Mouse (Mus musculus) C2C12 (cell line): ENCODE measurements around the gene Taf1b. TPM values are rescaled to one million over a fixed set of nuclear protein-coding genes. Genes with fewer than 3 reads are reported as not detected.

Experiments
- H3K27me3 ChIP-seq: one replicate; pipeline ENCODE4 v1.6.1; 2011; ENCODE audit not compliant: control insufficient read depth, insufficient read depth, insufficient read length
- H3K36me3 ChIP-seq: one replicate; pipeline ENCODE4 v1.6.1; 2011; ENCODE audit not compliant: control insufficient read depth, insufficient read depth
- H3K4me3 ChIP-seq: one replicate; pipeline ENCODE4 v1.5.1; 2011; ENCODE audit warnings: mild to moderate bottlenecking, control low read depth; ENCODE audit not compliant: poor library complexity, insufficient read depth, severe bottlenecking
- H3K79me2 ChIP-seq: one replicate; pipeline ENCODE4 v1.6.1; 2011; ENCODE audit not compliant: control insufficient read depth, insufficient read depth
- H3K79me3 ChIP-seq: one replicate; pipeline ENCODE4 v1.6.1; 2011; ENCODE audit warnings: low read depth, control low read depth
- H3ac ChIP-seq: one replicate; pipeline ENCODE3; 2011; ENCODE audit warnings: low read depth; ENCODE audit not compliant: control insufficient read depth, insufficient read length
- CEBPB ChIP-seq: IDR thresholded peaks from one replicate; pipeline ENCODE4 v1.6.1; 2011; ENCODE audit warnings: low read depth, mild to moderate bottlenecking, control low read depth, moderate library complexity
- CTCF ChIP-seq: IDR thresholded peaks from one replicate; pipeline ENCODE4 v1.5.1; 2011; ENCODE audit not compliant: control insufficient read depth, insufficient read depth, insufficient read length
- FOSL1 ChIP-seq: IDR thresholded peaks from one replicate; pipeline ENCODE4 v1.8.0; 2011; ENCODE audit warnings: mild to moderate bottlenecking, low read length; ENCODE audit not compliant: poor library complexity, insufficient read depth, severe bottlenecking
- MAX ChIP-seq: IDR thresholded peaks from one replicate; pipeline ENCODE4 v1.6.1; 2011; ENCODE audit warnings: mild to moderate bottlenecking, control low read depth
- MYOD1 ChIP-seq: IDR thresholded peaks from one replicate; pipeline ENCODE4 v1.6.1; 2011; ENCODE audit warnings: low read depth; ENCODE audit not compliant: control insufficient read depth, insufficient read length
- MYOG ChIP-seq: IDR thresholded peaks from one replicate; pipeline ENCODE4 v1.6.1; 2011; ENCODE audit not compliant: control insufficient read depth, insufficient read length; ENCODE audit errors: extremely low read depth
- USF1 ChIP-seq: IDR thresholded peaks from one replicate; pipeline ENCODE4 v1.6.1; 2011; ENCODE audit warnings: low read depth, mild to moderate bottlenecking, control low read depth, moderate library complexity
- polyA plus RNA-seq: library from polyadenylated mRNA; unstranded; fragments of >200 nt; fragmentation: generic; extraction: Trizol; gene quantifications from one replicate; pipeline ENCODE4 v1.2.1, GENCODE M21; 2012; ENCODE audit warnings: missing spikeins

The Taf1b gene
- polyA plus RNA-seq, 1 experiment = 8.6 TPM

GRCm38 (mm10) chr12:24565311-24565710 is 67.2 kb downstream of the Taf1b start:
- H3K4me3 ChIP-seq = no peak overlapping the region
- H3ac ChIP-seq = no peak overlapping the region
- no peaks in the 10 kb centered on the region for H3K27me3 ChIP-seq
- TF ChIP-seq MYOG (no peak), CEBPB (peak; percentile 31)
- H3K36me3 ChIP-seq = no peaks in the 10 kb centered on the region
- H3K79me2 ChIP-seq = no peaks in the 10 kb centered on the region
- H3K79me3 ChIP-seq = no peaks in the 10 kb centered on the region

GRCm38 (mm10) chr12:24567606-24568005 is 69.4 kb downstream of the Taf1b start:
- TF ChIP-seq MYOD1 (no peak), MYOG (no peak), FOSL1 (no peak), USF1 (no peak), CTCF (no peak), CEBPB (no peak), MAX (no peak)
- Histone ChIP-seq H3K79me3 (no peaks in the 10 kb centered on the region), H3K27me3 (no peaks in the 10 kb centered on the region), H3K79me2 (no peaks in the 10 kb centered on the region), H3K36me3 (no peaks in the 10 kb centered on the region), H3K4me3 (no peak overlapping the region), H3ac (no peak overlapping the region)

- no peaks in the 10 kb centered on the region for H3K27me3 ChIP-seq
- no peaks in the 10 kb centered on the region for H3K79me3 ChIP-seq
- TF ChIP-seq MAX = peak; percentile 56
- no peak for TF ChIP-seq MYOD1
- peak within 1 kb of the TSS; percentile 14 for H3K4me3 ChIP-seq
- H3ac ChIP-seq = peak within 1 kb of the TSS; percentile 36
- H3K79me2 ChIP-seq = no peaks in the 10 kb centered on the region
- H3K36me3 ChIP-seq = no peaks in the 10 kb centered on the region
Measured at GRCm38 (mm10) chr12:24571523-24572392, 73.6 kb downstream of the Taf1b start, which contains the start of gene Grhl1. TSS of gene Grhl1 (plus strand) at chr12:24572283.

- H3K27me3 ChIP-seq = no peaks in the 10 kb centered on the region
- H3K79me3 ChIP-seq = no peaks in the 10 kb centered on the region
- H3ac ChIP-seq = peak overlapping the region; percentile 36
- TF ChIP-seq MYOG (no peak), MAX (no peak), FOSL1 (no peak), CTCF (no peak), CEBPB (no peak)
- no peaks in the 10 kb centered on the region for H3K36me3 ChIP-seq
- no peaks in the 10 kb centered on the region for H3K79me2 ChIP-seq
- peak overlapping the region; percentile 14 for H3K4me3 ChIP-seq
Measured at GRCm38 (mm10) chr12:24572421-24573274, 74.5 kb downstream of the Taf1b start.

GRCm38 (mm10) chr12:24573275-24573580 is 75.1 kb downstream of the Taf1b start:
- Histone ChIP-seq H3K79me2 (no peaks in the 10 kb centered on the region), H3K79me3 (no peaks in the 10 kb centered on the region), H3K36me3 (no peaks in the 10 kb centered on the region), H3K4me3 (no peak overlapping the region), H3ac (no peak overlapping the region), H3K27me3 (no peaks in the 10 kb centered on the region)
- TF ChIP-seq CTCF (no peak), MAX (no peak), FOSL1 (no peak), MYOG (no peak), CEBPB (no peak)

GRCm38 (mm10) chr12:24574870-24575269 is 76.7 kb downstream of the Taf1b start:
- no peak for TF ChIP-seq CTCF
- TF ChIP-seq MYOD1 = no peak
- no peak for TF ChIP-seq CEBPB
- TF ChIP-seq MAX = no peak
- no peak for TF ChIP-seq MYOG
- no peak for TF ChIP-seq FOSL1
- TF ChIP-seq USF1 = no peak
- H3ac ChIP-seq = no peak overlapping the region
- no peaks in the 10 kb centered on the region for H3K36me3 ChIP-seq
- H3K79me3 ChIP-seq = no peaks in the 10 kb centered on the region
- H3K79me2 ChIP-seq = no peaks in the 10 kb centered on the region
- H3K4me3 ChIP-seq = no peak overlapping the region
- no peaks in the 10 kb centered on the region for H3K27me3 ChIP-seq
